Mouse (Mus musculus) cortical plate, adult 2 months (tissue): ENCODE measurements around the gene Gsap.

Source experiments
- CTCF ChIP-seq: fragments of 200-500 bp; IDR thresholded peaks from 2 replicates; pipeline ENCODE4 v1.5.1; 2011; ENCODE audit warnings: mild to moderate bottlenecking, control low read depth, low read length; ENCODE audit not compliant: insufficient read depth; ENCODE audit errors: extremely low read depth
- POLR2A ChIP-seq: fragments of 200-500 bp; IDR thresholded peaks from 2 replicates; pipeline ENCODE4 v1.6.1; 2011; ENCODE audit warnings: mild to moderate bottlenecking, low read length, control low read depth; ENCODE audit not compliant: insufficient read depth; ENCODE audit errors: extremely low read depth

DNA sequence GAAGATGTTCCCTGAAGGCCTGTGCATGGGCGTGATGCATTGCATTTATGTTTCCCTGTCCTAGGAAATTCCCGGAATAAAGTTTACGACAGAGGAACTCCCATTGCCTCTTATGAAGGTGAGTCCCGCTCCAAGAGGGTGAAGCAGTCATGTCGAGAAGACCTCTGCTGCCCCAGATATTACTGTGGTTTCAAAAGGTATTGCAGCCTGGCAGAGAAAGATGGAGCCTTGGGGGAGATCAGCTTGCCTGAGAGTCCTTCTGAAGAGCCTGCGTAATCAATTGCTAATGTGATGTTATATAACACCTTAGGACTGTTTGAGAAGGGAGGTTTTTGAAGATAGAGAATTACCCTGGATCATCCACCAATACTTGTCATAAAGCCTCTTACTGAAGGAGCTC lies 71.8 kb downstream of the Gsap start:
- TF ChIP-seq CTCF (peak; percentile 25), POLR2A (no peak)
